Mouse (Mus musculus): ENCODE results near the gene Idh2.

DNA sequence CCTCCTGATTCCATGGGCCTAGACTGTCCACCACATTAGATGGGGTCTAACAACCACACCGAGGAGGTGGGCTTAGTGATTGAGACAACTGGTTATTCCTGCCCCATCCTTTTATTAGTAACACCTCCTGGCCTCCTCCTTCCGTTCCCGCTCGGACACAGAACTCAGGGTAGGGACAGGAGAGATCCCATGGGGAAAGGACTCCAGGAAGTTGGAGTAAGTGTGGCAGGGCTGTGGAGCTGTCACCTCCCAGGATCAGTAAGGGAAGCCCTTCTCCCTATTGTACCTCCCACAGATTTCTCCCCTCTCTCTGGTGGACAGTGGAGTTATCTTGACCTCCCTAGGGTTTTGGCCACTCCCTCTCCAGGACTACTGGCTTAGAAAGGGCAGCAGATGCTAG lies 68.2 kb downstream of the Idh2 start:
- TF ChIP-seq POLR2A (IDR thresholded peaks at IDR 0.05; ENCODE audit: borderline replicate concordance, low read depth, low read length), result no peak
- TF ChIP-seq CTCF (IDR thresholded peaks at IDR 0.05; ENCODE audit: low read depth, low read length), result no peak
